Mouse (Mus musculus) neural tube, embryonic 11.5 days (tissue): ENCODE data around the gene Camkk2. TPM values are rescaled to one million over a fixed set of nuclear protein-coding genes. Genes with fewer than 3 reads are reported as not detected.

Experiments
- ATAC-seq: fragments of 200-750 bp; cut with Nextera tagmentation; 2 replicates; pipeline ENCODE4 v1.8.0; 2017; ENCODE audit warnings: moderate number of reproducible peaks, mild to moderate bottlenecking, moderate TSS enrichment, moderate library complexity; ENCODE audit not compliant: insufficient read depth, low FRiP score, low TSS enrichment
- DNase-seq: peaks from one replicate; pipeline ENCODE4 v3.0.0-alpha.2; 2015; ENCODE audit warnings: low spot score
- H3K27ac ChIP-seq: fragments of 300-500 bp; sonication (generic); 2 replicates; pipeline ENCODE4 v1.5.1; 2014; ENCODE audit warnings: low read depth, mild to moderate bottlenecking, low read length
- H3K27me3 ChIP-seq: fragments of 300-500 bp; sonication (generic); 2 replicates; pipeline ENCODE4 v1.6.1; 2014; ENCODE audit warnings: mild to moderate bottlenecking, low read length, mixed read lengths; ENCODE audit not compliant: control insufficient read depth, insufficient read depth
- H3K36me3 ChIP-seq: fragments of 300-500 bp; sonication (generic); 2 replicates; pipeline ENCODE4 v1.6.1; 2014; ENCODE audit warnings: mild to moderate bottlenecking, low read length, moderate library complexity, mixed read lengths; ENCODE audit not compliant: control insufficient read depth, insufficient read depth
- H3K4me1 ChIP-seq: fragments of 300-500 bp; sonication (generic); 2 replicates; pipeline ENCODE4 v1.6.1; 2014; ENCODE audit warnings: low read length, mixed read lengths; ENCODE audit not compliant: control insufficient read depth, insufficient read depth
- H3K4me2 ChIP-seq: fragments of 300-500 bp; sonication (generic); 2 replicates; pipeline ENCODE4 v1.6.1; 2014; ENCODE audit warnings: low read depth, mild to moderate bottlenecking, moderate library complexity
- H3K4me3 ChIP-seq: fragments of 300-500 bp; sonication (generic); 2 replicates; pipeline ENCODE4 v1.5.1; 2014; ENCODE audit warnings: low read depth, low read length
- H3K9ac ChIP-seq: fragments of 300-500 bp; sonication (generic); 2 replicates; pipeline ENCODE4 v1.6.1; 2014; ENCODE audit warnings: mild to moderate bottlenecking, low read length
- H3K9me3 ChIP-seq: fragments of 300-500 bp; sonication (generic); 2 replicates; pipeline ENCODE4 v1.6.1; 2016; ENCODE audit warnings: low read length; ENCODE audit not compliant: control insufficient read depth
- WGBS: fragments of 180-500 bp; shearing (Covaris S2); extraction: QIAGEN DNeasy Blood & Tissue Kit; methylation state at CpG from one replicate; pipeline ENCODE4 v1.1.7; 2014; 5-methylcytosine and 5-hydroxymethylcytosine counted together
- polyA plus RNA-seq: library from polyadenylated mRNA; unstranded; fragments of >200 nt; fragmentation: Nextera tagmentation; extraction: Ambion mirVana; gene quantifications from 2 replicates; pipeline ENCODE4 v1.2.1, GENCODE M21; 2014

The Camkk2 gene
- polyA plus RNA-seq, 1 experiment from 2014 or later = 27.0 TPM

DNA sequence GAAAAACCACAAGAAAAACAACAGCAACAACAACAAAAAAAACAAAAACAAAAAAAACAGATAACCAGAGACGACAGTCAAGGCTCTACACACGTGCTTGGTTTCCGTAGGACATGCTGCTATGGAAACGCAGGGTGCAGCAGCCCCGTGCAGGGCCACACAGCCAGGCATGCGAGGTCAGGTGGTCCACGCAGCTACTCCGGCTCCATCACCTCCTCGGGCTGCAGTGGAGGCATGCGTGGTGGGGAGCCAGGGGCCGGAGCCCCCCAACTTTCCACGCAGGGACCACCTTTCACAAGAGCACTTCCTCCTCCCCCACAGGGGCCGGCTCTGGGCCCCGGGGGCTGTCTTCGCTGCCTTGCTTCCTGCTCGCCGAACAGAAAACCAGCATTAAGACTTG lies 45.3 kb downstream of the Camkk2 start:
- DNase-seq (no peak), ATAC-seq (no peak)
- H3K27me3 ChIP-seq = no peaks in the 10 kb centered on the region
- H3K4me2 ChIP-seq = no peak overlapping the region
- H3K4me3 ChIP-seq = no peak overlapping the region
- H3K4me1 ChIP-seq = no peaks in the 10 kb centered on the region
- H3K9ac ChIP-seq = no peak overlapping the region
- H3K36me3 ChIP-seq = no peaks in the 10 kb centered on the region
- H3K9me3 ChIP-seq = no peaks in the 10 kb centered on the region
- WGBS = 73% methylated on average over 17 of the region's 17 CpGs
- no peak overlapping the region for H3K27ac ChIP-seq

DNA sequence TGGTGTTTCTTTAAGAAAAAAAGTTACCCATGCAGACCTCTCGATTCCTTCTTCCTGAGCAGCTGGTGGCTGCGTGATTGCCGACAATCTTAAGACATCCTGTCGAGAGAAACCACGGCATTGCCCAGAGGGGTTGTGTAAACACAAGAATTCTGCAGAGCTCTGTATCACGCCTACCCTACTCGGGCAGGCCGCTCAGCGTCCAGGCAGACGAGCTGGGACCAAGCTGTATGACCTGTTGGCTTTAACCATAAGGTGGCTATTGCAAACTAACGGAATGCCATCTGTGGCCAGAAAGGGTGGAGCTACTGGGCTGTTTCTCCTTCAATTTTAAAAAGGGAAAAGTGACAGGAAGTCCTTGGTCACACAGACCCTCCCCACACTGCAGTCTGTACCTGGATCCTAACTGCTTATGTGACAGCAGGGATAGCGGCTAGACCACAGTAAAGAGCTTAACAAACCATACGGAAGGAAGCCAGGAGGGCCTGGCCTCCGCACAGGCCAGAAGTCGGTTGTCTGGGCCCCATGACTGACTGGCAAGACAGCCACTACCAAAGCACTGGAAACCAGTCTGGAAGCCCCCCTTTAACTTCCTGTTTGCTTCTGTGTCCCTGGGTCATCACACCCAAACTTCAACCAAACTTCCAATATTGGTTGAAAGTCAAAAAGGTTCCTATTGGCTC lies 47.1 kb downstream of the Camkk2 start:
- Histone ChIP-seq H3K27ac (0 out of 2 replicates have a peak overlapping the region, but pooled peaks have one; percentile 20), H3K4me3 (no peak overlapping the region), H3K27me3 (no peaks in the 10 kb centered on the region), H3K9ac (no peak overlapping the region), H3K9me3 (no peaks in the 10 kb centered on the region), H3K4me1 (no peaks in the 10 kb centered on the region), H3K36me3 (no peaks in the 10 kb centered on the region), H3K4me2 (no peak overlapping the region; the same call in 1 of the 2 replicates)
- DNase-seq (no peak), ATAC-seq (no peak)
- WGBS = 56% methylated on average over 15 of the region's 15 CpGs

GRCm38 (mm10) chr5:122731321-122731720 lies 47.9 kb downstream of the Camkk2 start:
- Histone ChIP-seq H3K4me1 (no peaks in the 10 kb centered on the region), H3K9me3 (no peaks in the 10 kb centered on the region), H3K27ac (no peak overlapping the region), H3K4me3 (no peak overlapping the region), H3K36me3 (no peaks in the 10 kb centered on the region), H3K27me3 (no peaks in the 10 kb centered on the region), H3K4me2 (no peak overlapping the region), H3K9ac (no peak overlapping the region)
- DNase-seq = peak; percentile 35
- no peak for ATAC-seq
- WGBS = 69% methylated on average over 8 of the region's 8 CpGs

GRCm38 (mm10) chr5:122730776-122731175 lies 48.4 kb downstream of the Camkk2 start:
- DNase-seq (no peak), ATAC-seq (no peak)
- H3K9me3 ChIP-seq = no peaks in the 10 kb centered on the region
- no peaks in the 10 kb centered on the region for H3K36me3 ChIP-seq
- no peaks in the 10 kb centered on the region for H3K4me1 ChIP-seq
- H3K27ac ChIP-seq = no peak overlapping the region
- no peak overlapping the region for H3K4me3 ChIP-seq
- 86% methylated on average over 10 of the region's 10 CpGs for WGBS
- no peak overlapping the region for H3K9ac ChIP-seq
- H3K4me2 ChIP-seq = no peak overlapping the region
- no peaks in the 10 kb centered on the region for H3K27me3 ChIP-seq

DNA sequence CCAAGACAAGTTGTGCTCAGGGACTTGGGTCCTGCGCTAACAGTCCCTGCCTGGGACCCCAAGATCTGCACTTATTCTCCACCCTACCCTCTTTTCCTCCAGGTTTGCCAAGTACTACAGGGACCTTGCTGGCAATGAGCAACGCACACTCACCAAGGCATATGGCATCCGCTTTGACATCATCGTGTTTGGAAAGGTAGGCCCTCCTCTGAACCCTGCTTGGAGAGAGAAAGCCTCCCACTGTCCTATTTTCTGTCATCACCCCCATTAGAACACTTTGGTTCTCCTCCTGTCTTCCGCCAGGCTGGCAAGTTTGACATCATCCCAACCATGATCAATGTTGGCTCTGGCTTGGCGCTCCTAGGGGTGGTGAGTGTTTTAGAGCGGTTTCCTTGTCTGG lies 52.1 kb downstream of the Camkk2 start:
- no peak for ATAC-seq
- WGBS = 93% methylated on average over 7 of the region's 7 CpGs

GRCm38 (mm10) chr5:122726595-122726994 lies 52.6 kb downstream of the Camkk2 start:
- no peak for ATAC-seq
- H3K27me3 ChIP-seq = no peaks in the 10 kb centered on the region
- H3K4me3 ChIP-seq = no peak overlapping the region
- H3K9me3 ChIP-seq = no peaks in the 10 kb centered on the region
- H3K4me1 ChIP-seq = no peaks in the 10 kb centered on the region
- no peak overlapping the region; the same call in 1 of the 2 replicates for H3K9ac ChIP-seq
- H3K27ac ChIP-seq = no peak overlapping the region
- 80% methylated on average over 5 of the region's 5 CpGs for WGBS
- H3K36me3 ChIP-seq = no peaks in the 10 kb centered on the region
- H3K4me2 ChIP-seq = no peak overlapping the region
- no peak for DNase-seq

More for the DNA sequence above, 52.1 kb downstream of the Camkk2 start:
- no peak overlapping the region for H3K27ac ChIP-seq
- H3K27me3 ChIP-seq = no peaks in the 10 kb centered on the region
- no peak for DNase-seq
- no peaks in the 10 kb centered on the region for H3K4me1 ChIP-seq
- no peaks in the 10 kb centered on the region for H3K9me3 ChIP-seq
- H3K9ac ChIP-seq = no peak overlapping the region; the same call in 1 of the 2 replicates
- no peak overlapping the region for H3K4me2 ChIP-seq
- H3K4me3 ChIP-seq = no peak overlapping the region
- no peaks in the 10 kb centered on the region for H3K36me3 ChIP-seq

DNA sequence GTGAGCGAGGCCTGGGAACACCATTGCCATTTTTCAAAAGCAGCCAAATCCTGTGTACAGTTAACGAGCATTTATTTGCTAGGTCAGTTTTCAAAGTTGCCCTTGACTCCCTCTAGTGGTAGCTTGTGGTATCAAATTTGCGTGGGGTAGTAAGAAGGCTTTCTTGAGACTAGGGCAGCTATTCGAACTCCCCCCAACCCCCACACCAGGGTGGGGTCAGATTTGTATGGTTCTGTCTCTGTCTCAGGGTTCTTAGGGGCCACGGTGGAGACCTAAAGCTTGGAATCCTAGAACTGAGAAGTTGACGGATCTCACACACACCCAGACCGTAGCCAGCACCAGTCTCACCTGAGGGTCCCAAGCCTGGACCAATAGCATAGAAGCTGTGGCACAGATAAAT lies 53.1 kb downstream of the Camkk2 start:
- ATAC-seq (no peak), DNase-seq (peak; percentile 66)
- Histone ChIP-seq H3K27ac (no peak overlapping the region), H3K9me3 (no peaks in the 10 kb centered on the region), H3K4me1 (no peaks in the 10 kb centered on the region), H3K4me2 (no peak overlapping the region), H3K27me3 (no peaks in the 10 kb centered on the region), H3K4me3 (no peak overlapping the region), H3K36me3 (no peaks in the 10 kb centered on the region), H3K9ac (no peak overlapping the region)
- 27% methylated on average over 7 of the region's 7 CpGs for WGBS

GRCm38 (mm10) chr5:122725453-122725852 lies 53.8 kb downstream of the Camkk2 start:
- ATAC-seq (no peak), DNase-seq (no peak)
- no peaks in the 10 kb centered on the region for H3K9me3 ChIP-seq
- H3K36me3 ChIP-seq = no peaks in the 10 kb centered on the region
- no peak overlapping the region for H3K9ac ChIP-seq
- no peaks in the 10 kb centered on the region for H3K27me3 ChIP-seq
- no peak overlapping the region for H3K4me2 ChIP-seq
- H3K4me3 ChIP-seq = no peak overlapping the region
- WGBS = 93% methylated on average over 13 of the region's 13 CpGs
- no peak overlapping the region for H3K27ac ChIP-seq
- no peaks in the 10 kb centered on the region for H3K4me1 ChIP-seq

DNA sequence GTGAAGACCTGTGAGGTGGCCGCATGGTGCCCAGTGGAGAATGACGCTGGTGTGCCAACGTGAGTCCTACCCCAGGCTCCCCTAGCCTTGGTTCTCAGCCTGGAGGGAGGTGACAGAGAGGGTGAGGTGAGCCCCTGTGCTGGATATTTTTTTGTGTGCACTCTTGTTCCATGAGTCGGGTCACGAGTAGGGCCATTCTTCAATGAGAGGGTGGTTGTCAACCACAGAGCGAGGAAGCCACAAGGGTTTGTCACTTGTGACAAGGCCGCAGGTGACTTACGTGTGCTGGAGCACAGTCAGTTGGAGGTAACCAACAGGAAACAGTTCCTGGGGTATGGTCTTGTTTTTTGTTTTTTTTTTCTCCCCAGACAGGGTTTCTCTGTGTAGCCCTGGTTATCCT lies 60.0 kb downstream of the Camkk2 start:
- Histone ChIP-seq H3K27me3 (no peaks in the 10 kb centered on the region), H3K9me3 (no peaks in the 10 kb centered on the region), H3K36me3 (no peaks in the 10 kb centered on the region), H3K9ac (no peak overlapping the region), H3K4me3 (no peak overlapping the region), H3K4me1 (no peaks in the 10 kb centered on the region), H3K27ac (no peak overlapping the region), H3K4me2 (no peak overlapping the region)
- ATAC-seq (no peak), DNase-seq (no peak)
- 95% methylated on average over 8 of the region's 8 CpGs for WGBS
